Mouse (Mus musculus): ENCODE data around the gene Mthfd1l.

GRCm38 (mm10) chr10:4209040-4209439 is 236.1 kb downstream of the Mthfd1l start:
- no peak for TF ChIP-seq POLR2A (IDR thresholded peaks at IDR 0.05; ENCODE audit: insufficient read depth, low read length)
- TF ChIP-seq CTCF (IDR thresholded peaks at IDR 0.05; ENCODE audit: low read depth, low read length) = no peak
- TF ChIP-seq EP300 (IDR thresholded peaks at IDR 0.05; ENCODE audit: insufficient read depth, low read depth, low read length) = no peak
